Mouse (Mus musculus) cerebellum, adult 2 months (tissue): ENCODE measurements around the gene Pafah2.

Experiments used
- CTCF ChIP-seq: fragments of 200-500 bp; IDR thresholded peaks from 2 replicates; pipeline ENCODE4 v1.5.1; 2011; ENCODE audit warnings: low read depth, mild to moderate bottlenecking, control low read depth, low read length, moderate library complexity, borderline replicate concordance; ENCODE audit not compliant: insufficient read depth
- POLR2A ChIP-seq: fragments of 200-500 bp; IDR thresholded peaks from 2 replicates; pipeline ENCODE4 v1.6.1; 2011; ENCODE audit warnings: low read length, control low read depth, borderline replicate concordance; ENCODE audit not compliant: insufficient read depth

DNA sequence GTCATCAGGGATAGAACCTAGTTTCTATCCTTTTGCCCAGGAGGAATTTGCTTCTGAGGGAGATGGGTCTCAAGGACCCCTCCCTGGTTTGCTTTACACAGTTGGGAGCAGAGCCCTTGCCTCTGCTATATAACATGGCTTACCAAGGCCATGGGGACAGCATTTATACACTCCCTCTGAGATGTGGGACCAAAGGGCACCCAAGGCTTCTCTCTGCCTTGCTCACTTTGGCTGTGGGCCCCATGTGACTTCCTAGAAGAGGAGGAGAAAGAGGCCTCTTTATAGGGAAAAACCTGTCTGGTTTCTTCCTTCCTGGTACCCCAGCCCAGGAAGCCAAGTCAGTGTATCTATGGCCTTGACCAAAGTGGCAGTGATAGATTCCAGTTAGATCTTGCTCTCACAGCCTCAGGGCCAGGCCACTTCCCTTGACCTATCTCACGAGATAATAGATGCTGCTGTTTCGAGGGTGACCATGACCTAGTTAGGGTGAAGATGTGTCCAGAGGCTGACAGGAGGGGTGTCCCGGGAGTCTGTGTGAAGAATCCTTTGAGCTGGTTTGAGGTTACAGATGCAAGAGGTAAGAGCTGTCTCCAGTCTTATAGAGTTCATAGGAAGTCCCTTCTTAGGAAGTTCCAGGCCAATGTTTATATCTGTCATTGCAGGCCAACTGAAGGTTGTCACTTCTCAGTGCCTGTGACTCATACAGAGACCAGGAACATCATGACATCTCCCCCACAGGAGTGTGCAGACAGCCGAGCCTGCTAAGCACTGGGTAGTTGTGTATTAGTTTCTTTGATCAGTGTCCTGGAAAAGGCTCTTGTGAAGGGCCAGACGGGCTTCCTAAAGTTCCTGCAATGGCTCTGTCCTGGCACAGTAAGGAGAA lies 42.4 kb upstream of the Pafah2 start:
- TF ChIP-seq CTCF (no peak), POLR2A (no peak)
